Mouse (Mus musculus) cortical plate, adult 2 months (tissue): ENCODE measurements around the gene Wdr19.

Experiments used
- CTCF ChIP-seq: fragments of 200-500 bp; IDR thresholded peaks from 2 replicates; pipeline ENCODE4 v1.5.1; 2011; ENCODE audit warnings: mild to moderate bottlenecking, control low read depth, low read length; ENCODE audit not compliant: insufficient read depth; ENCODE audit errors: extremely low read depth
- POLR2A ChIP-seq: fragments of 200-500 bp; IDR thresholded peaks from 2 replicates; pipeline ENCODE4 v1.6.1; 2011; ENCODE audit warnings: mild to moderate bottlenecking, low read length, control low read depth; ENCODE audit not compliant: insufficient read depth; ENCODE audit errors: extremely low read depth

- TF ChIP-seq POLR2A, result no peak
- no peak for TF ChIP-seq CTCF
Observed at GRCm38 (mm10) chr5:65149706-65150105, 49.8 kb upstream of the Wdr19 start.
